Mouse (Mus musculus) ovary, postnatal 10 days (tissue): ENCODE data around the gene Antxr2.

Experiments
- DNase-seq: peaks from one replicate; pipeline ENCODE4 v3.0.0; 2022; ENCODE audit warnings: low spot score

Antxr2 gene

DNA sequence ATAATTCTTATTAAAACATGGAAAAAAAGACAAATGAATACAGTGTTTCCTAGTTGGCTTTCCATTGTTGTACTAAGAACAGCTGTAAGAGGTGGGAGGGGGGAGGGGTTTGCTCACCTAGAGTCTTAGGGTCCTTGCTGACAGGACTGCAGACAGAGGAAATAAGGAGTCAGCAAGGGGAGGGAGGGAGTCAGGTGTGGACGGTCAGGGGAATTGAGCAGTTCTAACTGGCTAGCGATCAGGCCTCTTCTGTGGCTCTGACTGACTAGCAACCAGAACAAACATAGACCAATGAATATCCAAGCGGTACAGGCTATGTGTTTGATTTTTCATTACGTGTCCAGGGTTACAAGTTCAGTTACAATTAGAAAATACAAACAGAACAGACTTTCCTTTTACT, 35.0 kb downstream of the Antxr2 start:
- no peak for DNase-seq

DNA sequence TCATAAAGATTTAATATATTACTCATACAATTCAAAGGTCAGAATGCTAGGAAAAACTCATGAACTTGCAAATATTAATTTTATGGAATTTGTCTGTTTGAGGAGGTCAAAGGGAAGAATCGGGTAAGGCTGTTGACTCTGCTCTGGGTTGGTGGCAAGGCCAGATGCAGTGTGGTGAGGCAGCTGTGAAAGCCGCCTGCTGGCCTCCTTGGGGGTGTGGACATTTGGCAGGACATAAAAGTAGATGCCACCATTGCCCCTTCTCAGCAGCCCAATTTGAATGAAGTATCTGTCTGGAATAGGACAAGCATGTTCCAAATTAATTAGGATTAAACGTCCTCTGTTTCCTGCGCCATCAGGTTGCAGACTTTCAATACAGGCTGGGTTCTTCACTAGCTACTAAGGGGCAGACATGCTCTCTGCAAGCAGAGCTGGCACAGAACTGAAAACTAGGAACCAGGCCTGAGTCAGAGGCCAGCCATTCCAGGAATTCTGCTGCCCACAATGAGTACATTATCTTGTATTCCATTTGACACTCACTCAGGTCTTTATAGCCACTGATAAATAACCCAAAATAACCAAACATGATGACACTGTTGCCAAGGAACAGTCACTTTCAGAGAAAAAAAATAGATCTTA, 44.1 kb downstream of the Antxr2 start:
- no peak for DNase-seq

DNA sequence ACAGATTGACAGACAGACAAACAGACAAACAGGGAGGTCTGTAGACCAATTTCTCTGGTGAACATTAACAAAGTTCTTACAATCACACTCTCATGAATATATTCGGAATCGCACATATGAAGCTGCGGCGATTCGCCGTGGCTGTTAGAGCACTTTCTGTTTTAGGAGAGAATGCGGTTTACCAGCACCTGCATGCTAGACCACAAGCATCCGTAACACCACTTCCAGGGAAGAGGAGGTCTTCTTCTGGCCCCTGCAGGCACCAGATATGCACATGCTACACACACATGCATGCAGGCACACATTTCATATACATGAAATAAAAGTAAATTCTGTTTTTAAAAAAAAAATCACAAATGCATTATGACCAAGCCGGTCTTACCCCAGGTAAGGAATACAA, 47.5 kb downstream of the Antxr2 start:
- no peak for DNase-seq

DNA sequence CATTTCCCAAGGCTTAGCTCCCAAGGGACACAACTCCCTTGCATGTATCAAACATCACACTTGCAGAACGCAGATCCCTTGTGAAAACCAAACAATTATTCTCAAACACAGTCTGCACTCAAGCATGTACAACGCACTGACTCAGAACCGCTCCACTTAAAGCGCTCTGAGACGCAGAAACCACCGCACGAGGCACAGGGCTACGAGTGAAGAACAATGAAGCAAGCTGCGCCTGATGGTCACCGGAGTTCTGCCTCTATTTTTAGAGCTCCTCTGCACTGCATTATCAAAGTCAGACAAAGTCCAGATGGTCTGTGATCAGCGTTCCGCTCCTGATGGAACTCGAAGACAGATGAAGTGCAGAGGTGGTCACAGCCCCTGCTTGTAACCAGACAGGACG, 50.4 kb downstream of the Antxr2 start:
- DNase-seq = no peak

DNA sequence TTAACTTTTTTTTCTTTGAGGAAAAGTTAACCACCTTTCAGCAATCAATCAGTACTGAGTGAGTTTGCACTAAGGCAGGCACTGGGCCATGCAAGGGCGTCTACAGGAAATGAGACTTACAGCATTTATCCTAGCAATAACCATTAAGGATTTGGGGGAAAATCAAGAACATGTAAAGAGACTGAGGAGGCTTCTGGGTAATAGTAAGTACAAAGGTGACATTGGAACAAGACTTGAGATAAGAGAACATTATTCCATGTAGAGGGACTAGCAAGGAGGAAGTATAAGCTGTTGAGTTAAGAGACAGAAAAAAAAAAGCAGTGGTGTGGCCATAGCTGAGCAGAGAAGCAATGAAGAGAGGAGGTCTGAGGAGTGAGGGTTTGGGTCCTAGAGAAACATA, 57.5 kb downstream of the Antxr2 start:
- DNase-seq = no peak

DNA sequence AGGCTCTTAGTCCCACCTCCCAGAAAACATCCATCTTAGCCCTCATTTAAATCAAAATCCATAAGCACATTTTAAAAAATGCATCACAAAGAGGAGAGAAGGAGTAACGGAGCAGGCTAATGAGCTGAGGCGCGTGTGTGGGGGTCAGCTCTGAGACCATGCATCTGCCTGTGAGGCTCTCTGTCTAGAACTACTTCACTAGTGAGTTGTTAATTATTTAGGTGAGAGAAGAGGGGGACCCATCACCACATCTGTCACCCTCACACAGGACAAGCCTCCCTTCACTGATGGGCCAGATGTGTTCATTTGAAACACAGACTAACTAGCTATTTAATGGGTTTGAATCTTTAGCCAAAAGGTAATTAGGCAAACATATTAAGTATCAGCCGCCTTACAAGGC, 58.8 kb downstream of the Antxr2 start:
- DNase-seq = no peak

DNA sequence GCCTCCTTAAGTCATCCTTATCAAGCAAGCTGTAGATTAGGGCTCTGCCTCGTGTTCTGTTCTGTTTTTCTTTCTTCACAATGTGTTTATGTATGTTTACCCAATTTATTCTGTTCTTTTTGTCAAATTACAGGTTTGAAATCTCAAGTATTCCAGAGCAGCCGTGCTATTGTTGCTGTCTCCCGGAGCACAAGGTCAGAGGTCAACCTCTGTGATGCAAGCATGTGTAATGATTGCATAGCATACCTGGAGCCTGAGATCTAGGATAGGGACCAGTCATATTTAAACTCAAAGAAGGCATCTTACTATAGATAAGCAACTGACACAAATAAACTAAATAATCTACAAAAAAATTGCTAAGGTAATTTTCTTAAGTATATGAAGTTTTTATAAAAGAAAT, 59.6 kb downstream of the Antxr2 start:
- DNase-seq = no peak

DNA sequence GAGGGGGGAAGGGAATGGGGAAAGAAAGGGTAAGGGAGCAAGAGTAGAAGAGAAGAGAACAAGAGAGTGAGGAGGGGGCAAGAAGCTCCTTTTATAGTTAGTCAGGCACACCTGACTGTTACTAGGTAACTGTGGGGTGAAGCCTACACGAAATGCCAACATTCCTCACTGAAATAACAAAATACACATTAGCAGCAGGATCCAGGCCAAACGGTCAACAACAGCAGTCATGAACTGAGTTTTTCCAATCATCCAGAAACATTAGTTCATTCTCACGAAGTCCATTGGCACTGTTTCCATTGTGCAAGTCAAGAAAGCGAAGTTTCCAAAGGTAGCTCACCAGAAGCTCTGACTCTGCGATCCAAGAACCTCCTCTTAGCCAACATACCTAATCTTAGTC, 63.8 kb downstream of the Antxr2 start:
- no peak for DNase-seq

DNA sequence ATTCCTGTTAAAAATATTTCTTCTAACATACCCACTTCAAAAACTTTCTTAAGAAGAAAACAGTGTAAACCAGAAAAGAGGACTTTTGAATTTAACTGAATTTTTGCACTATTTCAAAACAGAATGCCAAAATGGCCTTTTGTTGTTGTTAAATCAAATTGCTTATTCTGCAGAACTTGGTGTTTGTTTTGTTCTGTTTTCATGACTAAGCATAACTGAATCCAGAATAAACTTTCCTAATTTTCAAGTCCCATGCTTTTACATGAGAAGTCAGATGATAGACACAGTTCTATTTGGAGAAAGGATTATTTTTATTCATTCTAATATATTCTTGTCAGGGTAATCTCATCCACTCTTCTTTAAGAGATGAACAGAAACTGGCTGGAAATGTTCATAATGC, 64.7 kb downstream of the Antxr2 start:
- DNase-seq = no peak

DNA sequence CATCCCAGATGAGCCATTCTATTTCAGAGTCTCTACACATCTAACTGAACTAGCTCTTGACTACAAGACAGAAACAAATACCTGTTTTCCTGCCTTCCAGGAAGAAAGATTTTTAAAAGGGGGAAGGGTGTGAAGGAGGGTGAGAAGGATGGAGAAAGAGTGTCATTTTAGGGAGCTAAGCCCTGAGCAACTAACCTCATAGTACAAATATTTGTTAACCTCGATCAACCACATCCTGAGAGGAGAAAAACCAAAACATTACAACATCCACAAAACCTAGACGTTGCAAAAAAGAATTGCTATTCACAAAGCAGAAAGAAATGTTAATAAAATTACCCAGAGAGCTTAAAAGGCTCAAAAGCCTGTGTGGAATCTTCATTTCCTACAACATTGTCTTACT, 66.4 kb downstream of the Antxr2 start:
- DNase-seq = no peak

DNA sequence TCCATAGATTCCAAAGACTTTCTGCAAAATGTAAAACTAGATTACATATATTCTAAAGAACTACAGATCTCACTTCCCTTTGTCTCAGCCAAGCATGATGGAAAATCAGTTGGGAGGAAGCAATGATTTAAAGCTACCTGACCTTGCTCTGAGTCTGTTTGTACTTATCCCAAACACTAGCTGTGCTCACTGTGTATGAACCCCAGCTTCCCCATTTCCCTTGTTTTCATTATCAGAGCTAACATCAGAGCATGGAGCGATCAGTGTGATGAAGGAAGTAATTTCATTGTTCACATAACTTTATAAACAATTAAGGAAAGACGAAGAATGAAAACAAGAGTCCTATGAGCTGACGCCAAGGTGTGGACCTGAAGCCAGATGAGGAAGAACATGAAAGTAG, 68.3 kb downstream of the Antxr2 start:
- no peak for DNase-seq

DNA sequence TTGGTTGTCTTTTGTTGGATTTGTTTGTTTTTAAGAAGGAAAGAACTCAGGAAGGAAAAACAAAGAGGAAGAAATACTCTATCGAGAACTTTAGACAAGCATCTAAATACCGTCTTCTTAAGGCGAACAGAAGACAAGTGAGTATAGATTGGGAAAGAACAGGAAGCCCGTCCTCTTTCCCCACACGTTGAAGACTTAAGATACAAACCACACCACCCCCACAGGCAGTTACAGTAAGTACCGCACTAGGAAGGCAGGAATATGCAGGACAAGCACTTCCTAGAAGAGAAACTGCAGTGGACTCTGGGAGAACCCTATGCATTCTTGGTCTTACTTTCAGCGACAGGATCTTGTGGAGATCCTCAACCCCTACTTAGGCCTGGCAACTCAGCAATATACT, 69.1 kb downstream of the Antxr2 start:
- DNase-seq = no peak

DNA sequence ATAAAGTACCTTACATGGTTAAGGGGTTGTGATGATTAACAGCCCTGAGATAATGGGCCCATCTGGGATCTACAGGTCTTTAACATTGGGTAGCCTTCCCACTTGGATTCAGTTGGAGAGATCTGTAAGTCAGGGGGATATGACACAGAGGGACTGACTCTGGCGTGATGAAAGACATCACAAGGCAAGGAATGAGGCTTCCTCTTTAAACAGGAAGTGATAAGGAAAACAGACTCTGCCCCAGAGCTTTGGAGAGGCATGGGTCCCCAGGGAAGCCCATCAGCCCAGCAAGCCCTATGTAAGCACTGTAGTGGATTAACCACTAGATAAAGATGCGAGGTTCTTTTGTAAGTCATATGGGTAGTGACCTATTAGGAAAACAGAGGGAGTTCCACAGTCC, 71.2 kb downstream of the Antxr2 start:
- no peak for DNase-seq

DNA sequence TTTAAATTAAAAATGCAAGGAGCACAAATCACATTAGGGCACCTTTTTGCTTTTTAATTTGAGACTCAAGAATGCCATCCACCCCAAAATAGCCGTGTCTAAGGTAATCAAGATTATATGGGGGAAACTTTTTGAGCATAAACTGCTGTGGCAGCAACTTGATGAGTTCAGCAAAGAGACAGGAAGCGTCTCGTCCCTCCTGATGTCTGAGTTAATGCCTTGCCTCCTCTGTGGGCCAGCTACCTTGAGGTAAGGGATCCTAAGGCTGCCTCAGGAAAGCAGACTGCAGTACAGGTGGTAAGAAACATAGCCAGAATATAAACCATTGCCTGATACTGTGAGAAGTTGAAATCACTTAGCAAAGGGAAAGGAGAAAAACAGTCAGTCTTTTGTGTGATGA, 71.8 kb downstream of the Antxr2 start:
- no peak for DNase-seq

DNA sequence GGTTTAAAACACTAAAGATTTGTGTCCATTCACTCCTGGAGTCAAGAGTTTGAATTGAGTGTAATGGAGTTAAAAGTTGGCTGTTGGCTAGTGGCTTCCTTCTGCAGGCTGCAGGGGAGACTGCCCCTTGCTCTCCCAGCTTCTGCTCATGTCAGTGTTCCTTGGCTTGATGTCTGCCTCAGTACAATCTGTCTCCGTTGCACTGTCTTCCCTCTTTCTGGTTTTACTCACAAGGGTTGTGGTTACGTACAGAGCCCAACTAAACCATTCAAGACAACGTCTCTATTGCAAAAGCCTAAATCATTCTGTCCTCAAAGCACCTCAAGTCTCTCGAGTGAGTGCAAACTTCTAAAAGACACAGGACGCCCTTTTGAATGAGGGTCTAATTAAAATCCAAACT, 73.3 kb downstream of the Antxr2 start:
- DNase-seq = no peak

DNA sequence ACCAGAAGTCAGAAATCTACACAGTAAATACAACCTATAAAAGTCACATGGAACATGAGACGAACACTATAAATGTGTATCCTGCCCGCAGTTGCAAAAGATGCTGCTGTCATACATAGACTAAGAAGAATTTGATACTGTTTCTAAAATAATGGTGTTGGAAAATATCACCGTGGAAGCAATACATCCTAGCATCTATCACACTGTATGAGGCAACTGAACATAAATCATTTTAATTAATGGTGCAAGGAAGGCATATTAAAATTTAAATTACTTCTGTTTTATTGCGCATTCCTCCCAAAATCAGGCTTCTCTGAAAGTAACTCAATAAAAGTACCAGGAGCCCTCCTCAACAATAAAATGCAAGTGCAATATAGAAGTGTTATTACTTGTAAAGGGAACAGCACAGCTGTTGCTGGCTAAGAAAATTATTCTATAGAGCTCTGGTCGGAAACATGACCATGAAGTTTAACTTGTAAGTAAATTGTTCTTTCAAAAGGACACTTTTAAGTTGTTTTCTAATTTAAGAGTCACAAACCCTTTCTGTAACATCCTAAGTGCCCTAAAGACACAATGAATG, 76.6 kb downstream of the Antxr2 start:
- no peak for DNase-seq

DNA sequence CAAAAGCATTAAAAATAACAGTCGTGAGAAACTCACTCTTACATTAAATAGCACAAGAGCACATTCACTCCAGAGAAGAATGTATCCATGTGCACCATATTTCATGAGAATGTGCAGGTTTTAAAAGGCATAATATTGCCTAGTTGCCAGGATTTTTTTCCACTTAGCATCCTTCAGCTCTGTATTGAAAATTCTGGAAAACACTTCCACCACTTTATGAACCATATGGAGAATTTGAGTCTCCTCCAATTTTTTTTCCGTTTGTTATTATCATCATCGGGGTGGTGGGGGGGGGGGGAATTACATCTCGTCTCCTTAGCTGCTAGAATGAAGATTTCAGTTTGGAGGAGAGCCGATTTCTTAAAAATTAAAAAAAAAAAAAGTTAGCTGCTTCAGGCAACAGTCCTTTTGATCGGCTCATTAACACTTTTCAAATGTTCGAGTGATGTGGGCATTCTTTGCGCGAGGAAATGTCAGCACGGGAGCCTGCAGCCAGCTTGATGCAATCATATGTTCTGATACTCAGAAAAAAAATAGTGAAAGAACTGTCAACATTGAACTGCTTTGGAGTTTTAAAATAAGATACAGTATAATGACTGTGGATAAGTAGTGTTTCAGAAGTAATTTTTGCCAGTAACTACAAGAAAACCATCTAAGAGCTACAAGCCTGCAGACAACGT, 77.5 kb downstream of the Antxr2 start:
- no peak for DNase-seq

DNA sequence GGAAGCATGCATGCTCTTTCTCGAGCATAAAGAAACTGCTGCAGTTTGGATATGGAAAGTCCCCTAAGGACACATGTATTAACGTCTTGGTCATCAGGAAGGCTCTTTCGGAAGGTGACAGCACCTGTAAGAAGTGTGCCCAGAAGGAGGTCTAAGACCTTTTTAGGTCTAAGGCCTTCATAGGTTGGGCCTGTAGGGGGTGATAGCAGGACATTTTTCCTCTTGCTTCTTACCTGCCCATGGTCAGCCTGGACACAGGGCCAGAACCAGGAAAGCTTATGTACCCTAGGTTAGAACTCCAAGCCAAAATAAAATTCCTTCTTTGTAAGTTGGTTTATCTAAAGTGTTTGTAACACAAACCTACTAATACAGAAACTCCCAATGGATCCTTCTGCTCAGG, 83.6 kb downstream of the Antxr2 start:
- no peak for DNase-seq

DNA sequence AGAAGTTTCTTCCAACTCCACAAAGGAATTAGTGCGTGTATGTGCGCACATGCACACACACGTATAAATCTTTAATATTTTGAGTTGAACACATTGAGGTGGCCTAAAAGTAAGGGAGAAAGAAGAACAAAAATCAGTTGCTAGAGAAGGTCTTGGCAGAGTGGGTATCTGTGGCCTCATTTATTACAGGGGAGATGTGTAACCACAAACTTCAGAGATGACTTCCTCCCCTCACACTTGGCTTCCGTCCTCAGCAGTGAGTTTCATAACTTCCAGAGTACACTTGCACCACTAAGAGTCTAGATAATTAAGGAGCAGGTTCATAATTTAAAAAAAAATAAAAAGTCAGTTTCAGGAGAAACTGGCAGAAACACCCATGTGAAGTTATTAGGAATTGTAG, 84.6 kb downstream of the Antxr2 start:
- DNase-seq = no peak

DNA sequence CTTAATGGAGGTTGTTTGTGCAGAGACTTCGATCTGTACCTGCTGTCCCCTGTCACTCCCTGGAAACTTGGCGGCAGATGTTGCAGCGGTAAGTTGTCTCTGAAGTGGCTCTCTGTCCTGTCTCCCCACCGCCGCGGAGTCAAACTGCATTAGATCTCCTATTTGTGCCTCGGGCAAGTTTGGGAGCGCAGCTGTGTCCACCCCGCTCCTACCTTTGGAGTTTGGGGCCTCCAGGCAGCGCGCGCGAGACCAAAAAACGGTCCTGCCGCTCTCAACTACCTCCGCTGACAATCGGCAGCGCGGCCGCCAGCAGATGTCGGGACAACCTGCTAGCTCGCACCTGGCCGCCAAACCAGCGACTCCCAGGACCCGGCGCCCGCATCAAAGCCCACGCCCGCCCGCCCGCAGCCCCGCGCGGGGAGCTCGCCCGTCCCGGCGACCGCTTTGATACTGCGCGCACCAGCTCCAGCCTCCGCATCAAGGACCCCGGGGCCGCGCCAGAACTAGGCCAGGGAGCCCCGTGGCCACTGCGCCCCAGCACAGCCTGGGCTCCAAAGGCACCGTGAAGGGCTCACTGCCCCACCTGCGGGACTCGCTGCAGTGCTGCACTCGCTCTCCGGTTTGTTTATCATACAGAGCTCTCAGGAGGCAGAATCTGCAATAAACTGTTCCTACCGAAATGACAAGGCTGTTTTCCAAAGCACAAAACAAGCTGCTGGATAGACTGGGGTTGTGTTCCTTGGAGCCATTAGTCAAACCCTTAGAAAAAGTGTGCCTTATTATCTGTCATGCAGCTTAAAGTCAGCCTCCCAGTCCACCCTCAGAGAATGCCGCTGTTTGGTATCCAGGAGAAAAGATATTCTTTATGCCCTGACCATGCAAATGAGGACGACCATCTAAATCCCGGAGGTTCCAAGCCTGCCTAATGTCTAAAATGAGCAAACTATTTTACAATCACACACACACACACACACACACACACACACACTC, 95.4 kb downstream of the Antxr2 start:
- no peak for DNase-seq

DNA sequence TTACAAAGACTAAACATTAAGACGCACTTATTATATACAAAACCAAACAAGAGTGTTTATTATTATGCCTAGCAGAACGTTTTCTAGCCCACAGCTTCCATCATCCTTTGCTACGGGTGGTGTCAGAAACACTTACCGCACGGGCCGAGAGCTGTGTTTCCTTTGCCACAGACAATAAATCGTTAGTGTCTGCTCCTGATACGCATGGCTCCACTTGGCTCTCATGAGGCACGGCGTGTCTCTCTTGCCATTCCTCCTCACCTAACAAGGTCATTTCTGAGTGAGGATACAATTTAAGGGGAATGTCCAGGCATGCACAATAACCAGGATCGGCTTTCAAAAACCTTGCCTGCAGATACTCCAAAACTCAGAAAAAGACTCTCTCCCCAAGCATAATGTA, 113.2 kb downstream of the Antxr2 start:
- no peak for DNase-seq

DNA sequence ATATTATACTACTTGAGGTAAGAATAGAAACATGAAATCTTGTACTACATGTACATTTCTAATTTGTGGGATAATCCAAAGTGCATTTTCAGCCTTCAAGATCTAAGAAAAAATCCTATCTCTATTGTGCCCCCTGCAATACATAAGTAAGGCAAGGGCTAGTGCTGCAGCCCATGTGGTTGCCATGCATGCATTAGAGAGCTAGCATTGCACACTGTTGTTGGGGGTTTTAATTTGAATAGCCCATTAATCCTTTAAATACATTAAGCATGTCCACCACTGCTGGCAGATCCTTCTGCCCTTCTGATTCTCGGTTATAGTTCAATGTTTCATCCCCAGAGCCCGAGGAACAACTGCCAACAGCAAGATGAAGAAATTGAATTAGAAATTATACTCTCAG, 116.0 kb downstream of the Antxr2 start:
- DNase-seq = no peak

DNA sequence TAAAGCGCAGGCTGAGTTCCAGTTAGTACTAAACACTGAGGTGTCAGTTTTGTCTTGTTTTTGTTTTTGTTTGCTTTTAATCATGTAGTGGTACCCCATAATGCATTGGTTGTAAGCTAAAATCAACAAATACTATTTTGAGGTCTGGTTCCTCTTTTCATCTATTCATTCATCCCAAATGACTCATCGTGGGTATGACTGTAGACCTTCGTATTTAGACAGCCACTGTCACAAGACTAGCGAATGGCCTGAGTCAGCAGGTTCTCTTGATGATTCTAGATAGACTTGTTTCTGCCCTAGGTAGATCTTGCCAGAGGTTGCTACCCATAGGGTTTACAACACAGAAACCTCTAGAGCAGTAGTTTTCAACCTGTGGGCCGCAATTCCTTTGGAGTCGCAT, 116.9 kb downstream of the Antxr2 start:
- no peak for DNase-seq
